Mouse (Mus musculus) stomach, embryonic 15.5 days (tissue): Measurements from ENCODE around the gene Syt2. TPM values are rescaled to one million over a fixed set of nuclear protein-coding genes. Genes with fewer than 3 reads are reported as not detected.

Experiments used
- ATAC-seq: fragments of 200-750 bp; cut with Nextera tagmentation; 2 replicates; pipeline ENCODE4 v1.8.0; 2017; ENCODE audit warnings: low read depth, moderate number of reproducible peaks, moderate TSS enrichment; ENCODE audit not compliant: insufficient read depth, low FRiP score
- H3K27ac ChIP-seq: fragments of 300-500 bp; sonication (generic); 2 replicates; pipeline ENCODE4 v1.5.1; 2015; ENCODE audit warnings: mild to moderate bottlenecking, inconsistent platforms
- H3K27me3 ChIP-seq: fragments of 300-500 bp; sonication (generic); replicated peaks from 2 replicates; pipeline ENCODE4 v1.6.1; 2015; ENCODE audit warnings: inconsistent platforms
- H3K36me3 ChIP-seq: fragments of 300-500 bp; sonication (generic); 2 replicates; pipeline ENCODE4 v1.6.1; 2015; ENCODE audit warnings: inconsistent platforms
- H3K4me1 ChIP-seq: fragments of 300-500 bp; sonication (generic); 2 replicates; pipeline ENCODE4 v1.6.1; 2015; ENCODE audit warnings: inconsistent platforms
- H3K4me2 ChIP-seq: fragments of 300-500 bp; sonication (generic); 2 replicates; pipeline ENCODE4 v1.6.1; 2015; ENCODE audit warnings: mild to moderate bottlenecking, inconsistent platforms
- H3K4me3 ChIP-seq: fragments of 300-500 bp; sonication (generic); replicated peaks from 2 replicates; pipeline ENCODE4 v1.5.1; 2015; ENCODE audit warnings: inconsistent platforms
- H3K9ac ChIP-seq: fragments of 300-500 bp; sonication (generic); 2 replicates; pipeline ENCODE4 v1.6.1; 2015; ENCODE audit warnings: inconsistent platforms
- H3K9me3 ChIP-seq: fragments of 300-500 bp; sonication (generic); 2 replicates; pipeline ENCODE4 v1.6.1; 2016; ENCODE audit warnings: inconsistent platforms
- WGBS: fragments of 180-500 bp; shearing (Covaris S2); methylation state at CpG from one replicate; pipeline ENCODE4 v1.1.7; 2015; 5-methylcytosine and 5-hydroxymethylcytosine counted together
- polyA plus RNA-seq: library from polyadenylated mRNA; unstranded; fragments of >200 nt; fragmentation: Nextera tagmentation; extraction: Ambion mirVana; gene quantifications from 2 replicates; pipeline ENCODE4 v1.2.1, GENCODE M21; 2015

Syt2 gene
- polyA plus RNA-seq, 1 experiment from 2014 or later, result 1.8 TPM

DNA sequence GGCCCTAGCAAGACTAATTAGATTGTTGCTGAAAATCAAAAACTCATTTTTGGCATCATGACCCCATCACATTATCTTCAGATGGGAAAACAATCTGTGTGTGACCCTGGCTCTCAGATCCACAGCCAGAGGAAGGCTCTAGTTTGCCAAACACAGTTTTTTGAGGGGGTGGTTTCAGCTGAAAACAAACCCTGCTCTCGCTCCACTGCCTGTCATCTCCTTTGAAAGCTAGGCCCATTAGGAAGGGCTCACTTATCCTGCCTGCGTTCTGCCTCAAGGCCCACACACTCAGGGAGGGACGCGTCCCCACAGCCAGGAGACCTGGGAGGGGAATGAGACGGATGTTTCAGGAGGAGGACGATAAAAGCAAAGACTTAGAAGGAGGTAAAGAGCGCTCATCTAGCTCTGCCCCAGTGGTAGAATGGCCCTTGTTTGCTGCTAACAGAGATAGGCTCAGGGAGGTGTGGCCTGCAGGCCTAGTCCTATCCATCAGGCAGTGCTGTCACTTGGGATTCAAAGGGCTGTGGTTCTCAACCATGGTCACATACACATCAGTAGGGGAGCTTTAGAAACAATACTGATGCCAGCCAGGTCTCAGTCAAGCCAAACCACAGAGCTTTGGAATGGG is 118.5 kb downstream of the Syt2 start:
- 37% methylated on average over 7 of the region's 7 CpGs for WGBS
- Histone ChIP-seq H3K36me3 (peaks cover 9% of the 10 kb centered on the region), H3K4me2 (no peak overlapping the region), H3K4me1 (peaks cover 27% of the 10 kb centered on the region), H3K27me3 (no peaks in the 10 kb centered on the region), H3K9ac (no peak overlapping the region), H3K9me3 (no peaks in the 10 kb centered on the region), H3K4me3 (no peak overlapping the region), H3K27ac (peak overlapping the region; percentile 93)
- no peak for ATAC-seq

DNA sequence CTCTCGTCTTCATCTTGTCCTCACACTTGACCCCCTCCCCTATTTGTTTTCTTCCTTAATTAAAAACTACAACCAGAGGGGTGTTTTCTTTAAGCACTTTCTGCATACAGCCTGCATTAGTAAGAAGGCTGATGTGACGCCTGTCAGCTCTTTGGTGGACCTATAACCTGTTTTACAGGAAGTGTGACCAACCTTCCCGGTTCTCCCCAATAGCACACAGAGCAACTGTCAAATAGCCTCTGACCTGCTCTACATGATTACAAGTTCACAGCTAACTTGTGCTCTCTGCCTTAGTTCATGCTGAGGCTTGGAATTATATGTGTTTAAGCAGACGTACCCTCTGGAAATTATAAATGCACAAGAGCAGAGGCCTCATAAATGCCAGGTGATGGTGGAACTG is 120.0 kb downstream of the Syt2 start:
- peaks cover 3% of the 10 kb centered on the region for H3K36me3 ChIP-seq
- no peak overlapping the region for H3K9ac ChIP-seq
- WGBS, result 66% methylated on average over 4 of the region's 4 CpGs
- H3K27ac ChIP-seq, result peak overlapping the region; percentile 93; the same call in 1 of the 2 replicates
- H3K4me2 ChIP-seq, result no peak overlapping the region
- no peak for ATAC-seq
- peaks cover 29% of the 10 kb centered on the region for H3K4me1 ChIP-seq
- no peaks in the 10 kb centered on the region for H3K9me3 ChIP-seq
- H3K4me3 ChIP-seq, result no peak overlapping the region
- H3K27me3 ChIP-seq, result no peaks in the 10 kb centered on the region

DNA sequence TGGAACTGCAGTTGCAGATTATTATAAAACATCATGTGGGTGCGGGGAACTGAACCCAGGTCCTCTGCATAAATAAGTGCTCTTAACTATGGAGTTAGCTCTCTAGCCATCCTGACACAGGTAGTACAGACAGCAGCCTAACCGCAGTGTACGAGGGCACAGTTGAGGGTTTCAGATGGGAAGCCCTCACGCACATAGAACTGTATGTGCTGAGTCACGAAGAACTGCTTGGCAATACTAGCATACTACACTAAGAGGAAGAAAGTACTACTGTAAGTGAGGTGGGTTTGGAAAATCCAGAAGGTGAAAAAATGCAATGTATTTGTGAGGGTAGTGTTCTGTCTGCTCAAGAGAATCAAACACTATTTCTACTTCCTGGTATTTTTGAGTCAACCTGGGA is 123.8 kb downstream of the Syt2 start:
- 92% methylated on average over 5 of the region's 5 CpGs for WGBS
- Histone ChIP-seq H3K27me3 (no peaks in the 10 kb centered on the region), H3K9me3 (no peaks in the 10 kb centered on the region), H3K4me2 (no peak overlapping the region), H3K36me3 (peaks cover 3% of the 10 kb centered on the region; the same call in 1 of the 2 replicates), H3K27ac (peak overlapping the region; percentile 70; the same call in 1 of the 2 replicates), H3K9ac (no peak overlapping the region), H3K4me3 (no peak overlapping the region), H3K4me1 (peaks cover 34% of the 10 kb centered on the region)
- no peak for ATAC-seq

DNA sequence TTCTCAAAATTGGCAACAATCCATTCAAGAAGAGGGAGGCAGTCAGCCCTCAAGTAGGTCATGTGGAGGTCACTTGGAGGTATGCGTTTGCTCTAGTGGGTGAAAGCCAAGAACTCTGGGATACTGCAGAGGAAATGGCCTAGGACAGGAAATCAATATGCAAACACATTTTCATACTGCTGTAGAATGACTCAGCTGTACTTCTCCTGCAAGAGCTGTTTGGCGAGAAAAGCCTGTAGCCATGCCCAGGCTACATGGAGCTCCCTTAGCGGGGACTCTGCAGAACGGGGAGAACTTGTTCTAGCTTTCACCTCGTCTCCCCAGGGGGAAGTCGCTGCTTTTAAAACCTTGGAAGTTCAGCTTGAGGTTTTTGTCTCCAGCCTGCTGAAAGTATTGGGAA is 124.9 kb downstream of the Syt2 start:
- Histone ChIP-seq H3K4me2 (peak overlapping the region; percentile 33), H3K36me3 (peaks cover 3% of the 10 kb centered on the region; the same call in 1 of the 2 replicates), H3K27me3 (no peaks in the 10 kb centered on the region), H3K9me3 (no peaks in the 10 kb centered on the region), H3K4me3 (no peak overlapping the region), H3K9ac (no peak overlapping the region), H3K4me1 (peaks cover 43% of the 10 kb centered on the region), H3K27ac (peak overlapping the region; percentile 93)
- 25% methylated on average over 6 of the region's 6 CpGs for WGBS
- peak; percentile 90 for ATAC-seq

DNA sequence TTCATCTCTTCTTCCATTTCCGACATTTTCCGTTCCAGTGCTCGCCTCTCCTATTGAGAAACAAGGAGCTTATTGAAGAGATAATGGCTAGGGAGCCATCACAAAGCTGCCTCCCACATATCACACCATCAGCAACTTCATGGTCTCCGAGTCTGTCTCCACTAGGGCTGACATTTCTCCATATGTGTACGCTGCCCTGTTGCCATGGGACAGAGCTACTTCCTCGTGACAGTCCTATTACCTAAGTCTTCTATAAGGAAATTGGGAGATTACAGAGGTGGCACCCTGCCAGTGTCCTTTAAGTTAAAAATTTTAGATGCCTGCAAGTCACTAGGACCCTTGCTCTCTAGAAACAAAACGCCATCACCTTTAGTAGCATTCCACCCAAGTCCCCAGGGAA is 125.5 kb downstream of the Syt2 start:
- Histone ChIP-seq H3K27me3 (no peaks in the 10 kb centered on the region), H3K4me2 (no peak overlapping the region), H3K27ac (peak overlapping the region; percentile 93), H3K9ac (no peak overlapping the region), H3K9me3 (no peaks in the 10 kb centered on the region), H3K4me3 (no peak overlapping the region), H3K4me1 (peaks cover 45% of the 10 kb centered on the region), H3K36me3 (peaks cover 3% of the 10 kb centered on the region; the same call in 1 of the 2 replicates)
- 82% methylated on average over 7 of the region's 7 CpGs for WGBS
- no peak for ATAC-seq

DNA sequence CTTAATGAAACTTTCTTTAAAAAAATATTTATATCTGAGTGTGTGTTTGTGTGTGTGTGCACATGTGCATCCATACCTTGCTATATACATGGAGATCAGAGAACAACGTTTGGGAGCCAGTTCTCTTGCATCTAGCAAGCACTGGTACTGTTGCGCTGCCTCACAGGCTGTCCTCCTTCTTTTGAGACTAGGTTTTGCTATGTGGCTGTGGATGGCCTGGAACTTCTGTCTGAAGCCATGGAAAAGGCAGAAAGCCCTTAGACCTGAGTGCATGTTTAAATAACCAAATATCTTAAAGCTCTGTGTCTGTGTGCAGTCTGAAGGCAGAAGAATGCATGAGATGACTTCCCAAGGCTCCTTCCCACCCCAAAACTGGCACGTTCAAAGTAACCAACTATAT is 126.3 kb downstream of the Syt2 start:
- whole genome bisulfite sequencing, result 64% methylated on average over 3 of the region's 3 CpGs
- H3K4me2 ChIP-seq, result no peak overlapping the region
- H3K27ac ChIP-seq, result no peak overlapping the region; the same call in 1 of the 2 replicates
- no peak overlapping the region for H3K9ac ChIP-seq
- H3K27me3 ChIP-seq, result no peaks in the 10 kb centered on the region
- no peak overlapping the region for H3K4me3 ChIP-seq
- no peaks in the 10 kb centered on the region for H3K9me3 ChIP-seq
- no peak for ATAC-seq
- H3K36me3 ChIP-seq, result peaks cover 3% of the 10 kb centered on the region; the same call in 1 of the 2 replicates
- H3K4me1 ChIP-seq, result peaks cover 47% of the 10 kb centered on the region

DNA sequence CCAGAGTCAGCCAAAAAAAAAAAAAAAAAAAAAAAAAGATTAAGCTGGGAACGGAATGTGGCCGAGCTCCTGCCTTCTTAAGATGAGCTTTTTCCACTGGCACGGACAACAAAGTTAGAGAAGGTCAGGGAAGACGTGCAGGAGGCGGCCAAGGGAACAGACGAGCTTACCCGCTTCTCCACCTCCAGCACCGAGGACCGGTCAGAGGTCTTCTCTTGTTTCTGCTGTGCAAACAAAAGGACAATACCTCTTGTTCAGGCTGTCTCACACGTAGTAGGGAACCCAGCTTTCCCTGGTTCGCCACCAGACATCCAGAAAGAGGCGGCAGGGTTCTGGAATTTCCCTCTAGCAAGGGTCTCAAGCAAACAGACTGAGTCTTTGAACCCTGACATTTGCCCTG is 126.8 kb downstream of the Syt2 start:
- H3K9ac ChIP-seq, result no peak overlapping the region
- peak overlapping the region; percentile 93 for H3K27ac ChIP-seq
- ATAC-seq, result no peak
- H3K4me1 ChIP-seq, result peaks cover 47% of the 10 kb centered on the region
- no peaks in the 10 kb centered on the region for H3K27me3 ChIP-seq
- no peak overlapping the region for H3K4me2 ChIP-seq
- no peaks in the 10 kb centered on the region for H3K9me3 ChIP-seq
- no peak overlapping the region for H3K4me3 ChIP-seq
- 56% methylated on average over 12 of the region's 12 CpGs for WGBS
- H3K36me3 ChIP-seq, result peaks cover 3% of the 10 kb centered on the region; the same call in 1 of the 2 replicates

DNA sequence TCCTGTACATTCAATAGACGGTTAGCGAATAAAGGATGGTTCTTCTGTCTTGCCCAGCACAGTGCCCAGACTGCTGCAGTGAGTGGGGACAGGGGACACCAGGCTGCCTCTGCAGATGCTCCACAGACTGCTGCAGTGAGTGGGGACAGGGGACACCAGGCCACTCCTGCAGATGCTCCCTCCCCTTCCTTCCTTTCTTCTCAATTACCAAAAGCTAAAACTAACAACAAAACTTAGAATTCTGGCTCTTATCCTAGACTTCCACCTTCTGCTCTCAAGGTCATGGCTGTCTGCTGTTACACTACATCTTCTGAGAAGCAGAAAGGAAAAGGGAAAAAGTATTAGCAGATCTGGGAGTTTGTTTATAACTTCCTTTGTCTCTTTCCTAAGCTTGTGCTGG is 127.8 kb downstream of the Syt2 start:
- no peak for ATAC-seq
- no peak overlapping the region for H3K4me3 ChIP-seq
- peak overlapping the region; percentile 93 for H3K27ac ChIP-seq
- WGBS, result 60% methylated on average over 2 of the region's 2 CpGs
- H3K4me2 ChIP-seq, result no peak overlapping the region
- no peaks in the 10 kb centered on the region for H3K9me3 ChIP-seq
- H3K36me3 ChIP-seq, result no peaks in the 10 kb centered on the region
- peaks cover 47% of the 10 kb centered on the region for H3K4me1 ChIP-seq
- H3K9ac ChIP-seq, result no peak overlapping the region
- H3K27me3 ChIP-seq, result no peaks in the 10 kb centered on the region

DNA sequence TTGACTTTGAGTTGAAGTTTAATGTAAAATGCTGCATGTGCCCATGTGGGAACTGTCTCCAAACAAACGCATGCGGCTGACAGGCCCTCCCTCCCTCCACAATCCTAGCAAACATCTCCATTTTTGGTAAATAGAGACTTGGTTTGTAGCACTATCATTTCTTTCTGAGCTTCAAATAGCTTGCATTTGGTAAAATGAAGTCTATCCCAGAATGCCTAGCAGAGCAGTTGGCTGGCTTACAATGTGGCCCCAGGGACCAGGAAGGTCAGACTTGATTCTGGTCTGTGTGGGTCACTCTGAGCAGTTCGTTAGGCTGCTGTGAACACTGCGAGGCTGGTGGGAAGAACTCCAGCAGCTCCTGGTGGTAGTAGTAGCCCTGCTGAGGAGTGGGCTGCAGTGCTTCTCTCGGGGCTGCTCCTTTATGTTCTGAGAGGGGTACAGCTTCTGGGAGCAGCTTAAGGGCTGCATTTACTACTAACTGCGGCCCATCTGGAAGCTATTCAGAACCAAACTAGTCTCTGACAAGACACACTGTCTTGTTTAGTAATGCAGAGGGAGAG is 128.3 kb downstream of the Syt2 start:
- Histone ChIP-seq H3K27ac (peak overlapping the region; percentile 93), H3K4me2 (no peak overlapping the region), H3K9ac (no peak overlapping the region), H3K4me3 (no peak overlapping the region), H3K27me3 (no peaks in the 10 kb centered on the region), H3K4me1 (peaks cover 47% of the 10 kb centered on the region), H3K36me3 (no peaks in the 10 kb centered on the region), H3K9me3 (no peaks in the 10 kb centered on the region)
- peak; percentile 13; the same call in 1 of the 2 replicates for ATAC-seq
- WGBS, result 30% methylated on average over 6 of the region's 6 CpGs

DNA sequence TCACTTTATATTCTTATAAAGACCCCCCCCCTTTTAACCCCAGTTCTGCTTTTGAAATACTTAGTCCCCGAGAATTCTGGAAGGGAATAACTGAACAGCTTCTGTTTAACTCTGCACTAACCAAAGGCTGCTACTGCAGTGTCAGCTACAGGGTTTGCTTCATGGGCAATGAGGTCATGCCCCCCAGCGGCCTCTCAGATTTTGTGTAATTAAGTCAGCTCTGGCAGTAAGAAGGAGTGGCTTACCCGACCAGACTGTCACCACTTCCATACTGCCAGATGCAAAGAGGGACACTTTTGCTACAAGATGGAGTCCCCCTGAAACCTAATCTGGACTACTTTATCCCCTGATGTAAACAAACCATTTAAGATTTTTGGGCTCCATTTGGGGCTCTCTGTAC is 129.2 kb downstream of the Syt2 start:
- WGBS, result 32% methylated on average over 3 of the region's 3 CpGs
- no peaks in the 10 kb centered on the region for H3K9me3 ChIP-seq
- no peak overlapping the region for H3K4me3 ChIP-seq
- H3K27ac ChIP-seq, result peak overlapping the region; percentile 93
- H3K4me1 ChIP-seq, result peaks cover 47% of the 10 kb centered on the region
- no peak for ATAC-seq
- no peaks in the 10 kb centered on the region for H3K27me3 ChIP-seq
- no peaks in the 10 kb centered on the region for H3K36me3 ChIP-seq
- H3K9ac ChIP-seq, result no peak overlapping the region
- no peak overlapping the region for H3K4me2 ChIP-seq

DNA sequence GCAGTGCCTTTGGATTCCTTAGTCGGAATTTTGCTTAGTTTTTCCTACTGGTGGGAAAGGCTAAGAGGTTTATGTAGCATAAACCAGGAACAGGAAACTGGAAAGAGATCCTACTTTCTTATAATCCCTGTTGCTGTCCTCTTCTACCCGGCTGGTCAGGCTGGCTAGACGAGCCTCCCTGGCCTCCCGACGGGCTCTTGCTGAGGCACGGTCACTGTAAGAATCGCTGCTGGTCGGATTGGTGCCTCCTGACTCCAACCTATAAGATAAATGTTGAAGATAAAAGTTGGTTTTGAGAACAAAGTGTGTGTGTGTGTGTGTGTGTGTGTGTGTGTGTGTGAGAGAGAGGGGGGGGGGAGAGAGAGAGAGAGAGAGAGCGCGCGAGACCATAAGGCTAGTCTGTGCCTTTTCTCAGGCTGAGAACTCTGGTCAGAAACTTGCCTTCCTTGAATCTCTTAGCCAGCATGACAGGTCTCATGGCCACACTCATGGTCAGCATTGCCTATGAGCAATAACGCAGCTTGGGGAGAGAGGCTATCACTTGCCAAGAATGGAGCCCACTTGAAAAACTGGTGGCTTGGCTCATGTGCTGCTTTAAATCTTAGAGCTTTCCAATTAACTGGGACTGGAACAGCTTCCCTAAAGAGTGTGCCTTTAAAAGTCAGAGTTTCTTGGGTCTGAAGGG is 130.9 kb downstream of the Syt2 start:
- Histone ChIP-seq H3K4me3 (no peak overlapping the region), H3K9me3 (no peaks in the 10 kb centered on the region), H3K4me1 (peaks cover 33% of the 10 kb centered on the region), H3K4me2 (no peak overlapping the region), H3K27me3 (no peaks in the 10 kb centered on the region), H3K27ac (no peak overlapping the region), H3K36me3 (no peaks in the 10 kb centered on the region), H3K9ac (no peak overlapping the region)
- WGBS, result 76% methylated on average over 12 of the region's 12 CpGs
- no peak for ATAC-seq

DNA sequence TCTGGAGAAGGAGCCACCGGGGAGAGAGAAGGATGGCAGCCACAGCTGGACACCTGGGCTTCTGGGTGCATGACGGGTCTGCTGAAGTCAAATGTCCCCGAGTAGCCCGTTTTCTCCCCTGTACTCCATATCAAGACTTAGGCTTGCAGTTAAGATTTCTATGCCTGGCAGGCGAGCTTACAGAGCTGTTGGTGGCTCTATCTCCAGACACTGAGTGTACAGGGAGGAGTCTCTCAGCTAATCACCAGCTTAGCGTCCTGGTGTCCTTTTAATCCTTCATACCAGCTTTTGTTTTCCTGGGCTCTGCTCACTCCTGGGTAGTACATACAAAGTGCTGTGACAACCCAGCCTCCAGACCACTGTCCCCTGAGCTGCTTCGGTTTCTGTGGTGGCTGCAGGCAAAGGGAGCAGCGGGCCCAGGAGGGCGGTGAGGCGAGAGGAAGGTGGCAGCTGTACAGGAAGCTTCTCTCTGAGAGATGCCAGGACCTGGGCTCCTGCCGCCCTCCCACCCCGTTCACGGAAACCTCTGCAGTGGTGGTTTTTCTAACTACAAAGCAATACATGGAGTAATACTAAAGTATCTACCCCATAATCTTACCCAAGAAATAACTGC is 131.6 kb downstream of the Syt2 start:
- Histone ChIP-seq H3K27ac (no peak overlapping the region), H3K4me1 (peaks cover 33% of the 10 kb centered on the region), H3K4me2 (no peak overlapping the region), H3K4me3 (no peak overlapping the region), H3K9me3 (no peaks in the 10 kb centered on the region), H3K9ac (no peak overlapping the region), H3K27me3 (no peaks in the 10 kb centered on the region), H3K36me3 (no peaks in the 10 kb centered on the region)
- 78% methylated on average over 13 of the region's 13 CpGs for WGBS
- ATAC-seq, result no peak
